Mouse (Mus musculus): ENCODE measurements around the gene Rasgrf1.
"Not testable (repeated sequence)": the region's sequence is repeated elsewhere in the genome, so short reads cannot be mapped to it uniquely, and the experiment has no call there.

Gene Rasgrf1

DNA sequence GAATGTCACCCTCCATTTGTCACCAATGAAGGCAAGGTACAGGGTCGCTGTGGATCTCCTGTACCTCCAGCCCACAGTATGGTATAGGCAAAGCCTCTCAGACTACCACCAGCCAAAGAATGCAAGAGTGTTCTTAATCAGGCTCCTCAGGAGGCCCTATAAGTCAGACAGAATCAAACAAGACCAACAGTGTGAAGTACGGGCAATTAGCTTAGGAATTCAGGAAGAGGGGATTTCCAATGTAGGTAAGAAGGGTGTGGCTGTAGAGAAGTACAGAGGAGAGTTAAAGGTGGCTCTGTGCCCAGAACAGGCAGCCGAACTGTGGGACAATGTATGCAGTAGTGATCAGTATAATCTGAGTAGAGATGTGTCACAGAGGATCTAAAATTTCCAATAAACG lies 126.6 kb downstream of the Rasgrf1 start:
- no peak for DNase-seq (ENCODE audit: low spot score in 2 of 2)

DNA sequence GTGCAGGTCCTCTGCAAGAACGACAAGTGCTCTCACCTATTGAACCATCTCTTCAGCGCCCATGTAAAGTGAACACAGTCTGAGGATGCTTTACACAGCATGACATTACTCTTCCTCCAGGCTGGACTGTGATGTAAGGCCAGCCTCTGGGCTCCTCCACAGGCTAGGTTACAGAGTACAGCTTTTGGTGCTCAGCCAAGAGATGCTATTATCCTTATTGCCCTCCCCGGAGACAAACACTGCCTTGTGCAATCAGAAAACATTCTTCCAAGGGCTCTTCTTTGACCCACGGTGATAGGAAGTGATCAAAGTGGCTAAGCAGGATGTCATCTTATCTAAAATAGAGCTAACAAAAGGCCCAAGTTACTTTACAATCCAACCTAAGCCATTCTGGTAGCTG lies 128.8 kb downstream of the Rasgrf1 start:
- DNase-seq (ENCODE audit: low spot score in 2 of 2), result no peak

- DNase-seq (ENCODE audit: low spot score in 2 of 2), result no peak
Observed at GRCm38 (mm10) chr9:90040916-90041315, 131.2 kb downstream of the Rasgrf1 start.

- DNase-seq (ENCODE audit: low spot score in 2 of 2), result no peak
Observed at GRCm38 (mm10) chr9:90041556-90041955, 131.8 kb downstream of the Rasgrf1 start.

DNA sequence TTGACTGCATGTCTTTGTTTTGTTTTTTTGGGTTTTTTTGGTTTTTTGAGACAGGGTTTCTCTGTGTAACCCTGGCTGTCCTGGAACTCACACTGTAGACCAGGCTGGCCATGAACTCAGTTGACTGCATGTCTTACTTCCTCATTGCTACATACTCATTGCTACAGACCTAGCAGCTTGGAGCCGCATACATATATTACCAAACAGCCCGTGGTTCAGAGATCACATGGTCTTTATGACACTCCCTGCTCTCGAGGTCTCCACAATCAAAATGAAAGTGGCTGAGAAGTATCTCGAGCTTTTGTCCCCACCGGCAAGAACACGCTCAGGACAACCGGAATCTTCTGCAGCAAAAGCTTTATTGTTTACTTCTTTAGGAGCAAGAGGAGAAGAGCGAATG lies 133.2 kb downstream of the Rasgrf1 start:
- not testable (repeated sequence) for DNase-seq (ENCODE audit: low spot score in 2 of 2)

GRCm38 (mm10) chr9:90045191-90045590 lies 135.5 kb downstream of the Rasgrf1 start:
- no peak for DNase-seq (ENCODE audit: low spot score in 2 of 2)

- no peak for DNase-seq (ENCODE audit: low spot score in 2 of 2)
Observed at GRCm38 (mm10) chr9:90047937-90048627, 138.4 kb downstream of the Rasgrf1 start.

- no peak for DNase-seq (ENCODE audit: low spot score in 2 of 2)
Observed at GRCm38 (mm10) chr9:90053852-90054251, 144.1 kb downstream of the Rasgrf1 start, which contains the start of gene Ctsh. Gene Ctsh, plus strand, starts transcription at chr9:90054152.

DNA sequence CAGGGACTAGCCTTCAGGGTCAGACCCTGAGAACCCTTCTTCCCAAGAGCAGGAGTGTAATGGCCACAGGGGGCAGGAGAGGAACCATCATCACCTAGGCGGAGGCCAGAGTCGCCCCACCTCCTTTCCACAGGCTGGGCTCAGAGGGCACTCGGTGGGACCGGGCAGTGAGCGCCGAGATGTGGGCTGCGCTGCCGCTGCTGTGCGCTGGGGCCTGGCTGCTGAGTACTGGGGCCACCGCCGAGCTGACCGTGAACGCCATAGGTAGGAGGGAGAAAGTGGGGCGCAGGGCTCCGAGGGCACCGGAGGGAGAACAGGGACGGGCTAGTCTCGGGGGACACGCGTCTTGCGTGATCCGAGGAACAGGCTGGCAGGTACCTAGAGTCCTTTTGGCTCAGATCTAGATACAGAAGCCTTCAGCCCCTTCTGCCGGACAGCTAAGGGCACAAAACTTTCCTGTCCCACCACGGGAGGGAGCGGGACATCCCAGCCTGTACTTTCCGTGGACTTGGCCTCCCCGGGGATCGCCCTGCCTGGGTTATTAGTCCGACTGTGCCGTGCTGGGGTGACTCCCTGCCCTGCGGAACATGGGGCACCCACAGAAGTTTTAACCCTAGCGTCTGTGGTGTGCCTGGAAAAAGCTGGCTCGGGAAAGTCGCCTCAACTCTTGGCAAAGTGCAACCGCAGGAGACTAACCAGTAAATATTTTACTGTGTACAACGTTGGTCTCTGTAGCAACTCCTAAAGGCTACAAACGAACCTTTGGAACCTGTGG lies 144.8 kb downstream of the Rasgrf1 start:
- no peak for DNase-seq (ENCODE audit: low spot score in 2 of 2)

- DNase-seq (ENCODE audit: low spot score in 2 of 2), result no peak
Observed at GRCm38 (mm10) chr9:90055409-90055808, 145.7 kb downstream of the Rasgrf1 start.

- DNase-seq (ENCODE audit: low spot score in 2 of 2), result no peak
Observed at GRCm38 (mm10) chr9:90055911-90056310, 146.2 kb downstream of the Rasgrf1 start.

DNA sequence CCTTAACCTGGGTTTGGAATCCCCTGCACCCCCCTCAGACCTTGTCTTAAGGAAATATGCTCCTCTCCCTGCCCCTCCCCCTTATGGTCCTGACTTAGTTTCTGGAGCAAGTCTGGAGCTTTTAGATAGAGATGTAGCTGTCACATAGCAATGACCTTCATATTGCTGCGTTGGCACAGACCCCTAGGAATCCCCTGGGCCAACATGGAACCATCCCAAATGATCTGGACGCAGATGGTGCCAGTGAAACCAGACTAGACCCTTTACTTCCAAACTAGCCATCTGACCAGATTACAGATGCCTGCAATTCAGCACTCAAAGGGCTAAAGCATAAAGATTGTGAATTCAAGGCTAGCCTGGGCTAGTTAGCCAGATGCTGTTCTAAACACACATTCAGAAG lies 147.0 kb downstream of the Rasgrf1 start:
- no peak for DNase-seq (ENCODE audit: low spot score in 2 of 2)

- no peak for DNase-seq (ENCODE audit: low spot score in 2 of 2)
Observed at GRCm38 (mm10) chr9:90059828-90060573, 150.3 kb downstream of the Rasgrf1 start.

- no peak for DNase-seq (ENCODE audit: low spot score in 2 of 2)
Observed at GRCm38 (mm10) chr9:90060574-90060875, 150.8 kb downstream of the Rasgrf1 start.

DNA sequence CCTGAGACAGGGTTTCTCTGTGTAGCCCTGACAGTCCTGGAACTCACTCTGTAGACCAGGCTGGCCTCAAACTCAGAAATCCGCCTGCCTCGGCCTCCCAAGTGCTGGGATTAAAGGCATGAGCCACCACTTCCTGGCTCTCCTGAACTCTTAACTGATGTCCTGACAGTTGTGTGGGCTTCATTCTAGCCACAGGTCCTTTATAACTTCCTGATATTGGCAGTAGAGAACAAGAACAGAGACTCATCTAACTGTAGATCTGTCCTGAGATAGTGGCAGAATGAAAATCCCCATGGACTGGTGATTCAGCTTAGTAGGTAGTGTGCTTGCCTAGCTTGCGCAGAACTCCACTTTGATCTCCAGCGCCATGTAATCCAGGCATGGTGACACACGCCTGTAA lies 151.2 kb downstream of the Rasgrf1 start:
- DNase-seq (ENCODE audit: low spot score in 2 of 2), result not testable (repeated sequence)

DNA sequence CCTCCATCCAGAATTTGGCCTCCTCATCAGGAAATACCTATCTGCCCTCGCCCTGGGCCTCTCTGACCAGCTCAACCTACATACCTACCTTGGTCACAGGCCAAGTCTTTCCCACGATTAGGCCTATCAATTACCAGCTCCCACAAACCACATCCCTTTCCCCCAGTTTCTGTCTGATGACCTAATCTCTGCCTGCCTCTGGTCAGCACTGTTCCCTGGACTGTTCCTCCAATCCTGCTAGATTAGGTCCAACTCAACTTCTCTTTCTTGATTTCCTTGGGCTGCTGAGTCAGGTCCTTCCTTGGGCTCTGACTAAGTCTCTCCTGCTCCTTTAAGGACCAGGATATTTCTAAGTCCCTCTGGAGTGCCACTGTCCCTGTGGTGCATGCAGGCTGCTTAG lies 157.6 kb downstream of the Rasgrf1 start:
- no peak for DNase-seq (ENCODE audit: low spot score in 2 of 2)

- DNase-seq (ENCODE audit: low spot score in 2 of 2), result no peak
Observed at GRCm38 (mm10) chr9:90068786-90069185, 159.1 kb downstream of the Rasgrf1 start.

DNA sequence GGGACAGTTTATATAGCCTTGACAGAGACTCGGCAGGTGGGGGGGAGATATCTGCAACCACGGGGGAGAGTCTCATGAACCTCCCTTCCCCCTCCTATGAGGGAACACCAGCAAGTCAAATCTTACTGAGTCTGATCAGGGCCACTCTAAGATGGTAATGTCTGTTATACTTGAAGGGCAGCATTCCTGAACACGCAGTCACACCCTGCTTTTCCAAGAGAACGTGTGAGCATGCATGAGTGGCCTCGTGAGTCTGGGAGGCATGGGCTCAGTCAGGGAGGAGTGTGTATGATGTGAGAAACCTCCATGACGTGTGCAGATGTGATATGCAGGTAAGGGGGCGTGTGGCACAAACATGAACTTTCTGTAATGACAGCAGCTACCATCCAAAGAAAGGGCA lies 159.8 kb downstream of the Rasgrf1 start:
- no peak for DNase-seq (ENCODE audit: low spot score in 2 of 2)

DNA sequence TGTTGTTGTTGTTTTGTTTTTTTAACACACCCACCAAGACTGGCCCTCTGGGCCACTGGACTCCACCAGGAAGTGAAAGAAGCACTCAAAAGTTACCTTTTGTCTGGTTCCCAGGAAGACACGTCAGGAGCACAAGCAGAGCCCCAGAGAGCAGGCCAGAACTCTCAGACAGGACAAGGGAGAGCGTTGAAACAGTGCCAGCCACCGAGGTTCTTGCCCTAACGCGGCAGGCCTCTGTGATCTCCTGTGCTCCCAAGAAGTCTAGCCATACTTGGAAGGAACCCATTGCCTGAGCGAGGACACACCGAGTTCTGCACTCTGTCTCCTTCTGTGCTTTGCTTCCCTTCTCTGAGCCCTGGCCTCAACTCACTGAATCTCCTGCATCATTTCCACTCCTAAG lies 160.5 kb downstream of the Rasgrf1 start:
- no peak for DNase-seq (ENCODE audit: low spot score in 2 of 2)

DNA sequence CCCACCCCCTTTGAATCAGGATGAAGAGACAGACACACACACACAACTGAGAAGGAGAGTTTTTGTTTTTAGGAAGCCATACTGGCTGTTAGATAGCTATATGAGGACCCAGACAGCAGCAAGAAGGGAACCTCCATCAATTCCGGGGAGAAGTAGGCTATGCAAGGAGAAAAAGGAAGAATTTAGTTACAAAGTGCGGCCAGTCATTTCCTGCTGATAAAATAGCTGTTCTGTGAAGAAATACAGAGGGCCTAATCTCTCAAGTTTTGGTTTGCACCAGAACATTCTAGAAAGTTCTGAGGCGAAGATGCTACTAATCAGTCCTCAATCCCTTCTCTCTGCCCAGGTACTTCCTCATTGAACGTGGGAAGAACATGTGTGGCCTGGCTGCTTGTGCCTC lies 165.6 kb downstream of the Rasgrf1 start:
- no peak for DNase-seq (ENCODE audit: low spot score in 2 of 2)

- no peak for DNase-seq (ENCODE audit: low spot score in 2 of 2)
Observed at GRCm38 (mm10) chr9:90076131-90076530, 166.4 kb downstream of the Rasgrf1 start.
